Mouse (Mus musculus): ENCODE data around the gene Acap2. TPM values are rescaled to one million over a fixed set of nuclear protein-coding genes. Genes with fewer than 3 reads are reported as not detected.

The Acap2 gene
- total and polyA plus RNA-seq, 3 experiments, result 5.4 to 52.9 (median 35.8) TPM

DNA sequence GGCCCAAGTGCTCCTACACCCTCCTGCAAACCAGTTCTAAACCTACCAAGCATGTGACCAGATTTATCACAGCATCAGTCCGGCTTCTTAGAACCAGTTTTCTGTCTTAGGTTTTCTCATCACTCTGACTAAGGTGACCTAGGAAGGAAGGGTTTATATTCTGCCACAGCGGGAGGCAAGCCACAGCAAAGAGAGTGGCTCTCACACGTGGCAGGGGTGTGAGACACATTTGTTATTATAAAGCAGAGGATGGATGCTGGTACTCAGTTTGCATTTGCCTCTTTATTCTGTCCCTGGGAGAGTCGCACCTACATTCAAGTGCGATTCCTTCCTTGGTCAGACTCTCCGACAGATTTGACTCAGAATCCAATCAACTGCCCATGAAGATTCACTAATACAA lies 52.2 kb downstream of the Acap2 start:
- no peak overlapping the region for H3K4me3 ChIP-seq (ENCODE audit: low read depth, low read length)
- DNase-seq (ENCODE audit: low spot score), result no peak
- TF ChIP-seq POLR2AphosphoS5 (IDR thresholded peaks at IDR 0.05; ENCODE audit: insufficient replicate concordance, low read depth, low read length) (no peak), GATA1 (IDR thresholded peaks at IDR 0.05; ENCODE audit: borderline replicate concordance, low read length) (no peak), TAL1 (conservative IDR thresholded peaks at IDR 0.05; ENCODE audit: low read depth, low read length) (no peak), CTCF (IDR thresholded peaks at IDR 0.05; ENCODE audit: low read depth, low read length) (no peak), GATA2 (IDR thresholded peaks at IDR 0.05; ENCODE audit: borderline replicate concordance, low read depth, low read length) (no peak)
- no peaks in the 10 kb centered on the region for H3K27me3 ChIP-seq (ENCODE audit: insufficient read depth, low read length)
- H3K36me3 ChIP-seq (replicated peaks), result peaks cover 37% of the 10 kb centered on the region
- no peak for ATAC-seq (ENCODE audit: extremely low read depth, insufficient number of reproducible peaks, low FRiP score, poor library complexity, severe bottlenecking)
- no peaks in the 10 kb centered on the region for H3K4me1 ChIP-seq (ENCODE audit: insufficient read depth, low read depth, low read length)
- no peaks in the 10 kb centered on the region for H3K9me3 ChIP-seq (replicated peaks)

DNA sequence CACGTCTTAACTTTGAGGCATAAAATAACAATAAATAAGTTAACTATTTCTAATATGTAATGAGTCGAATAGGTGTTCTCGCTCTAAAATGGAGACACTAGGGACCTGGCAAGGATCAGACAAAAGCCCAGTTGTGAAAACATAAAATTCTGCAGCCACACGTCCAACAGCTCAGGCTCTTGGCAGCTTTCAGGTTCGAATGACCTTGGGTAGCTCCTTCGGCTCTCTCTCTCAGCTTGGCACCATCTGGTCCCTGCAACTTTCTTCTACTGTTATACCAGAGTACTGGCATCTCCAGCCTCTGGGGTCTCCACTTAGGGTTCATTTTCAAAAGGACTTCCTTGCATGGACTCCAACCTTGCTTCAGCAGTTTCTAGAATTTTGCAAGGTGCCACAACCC lies 53.3 kb downstream of the Acap2 start:
- peaks cover 37% of the 10 kb centered on the region for H3K36me3 ChIP-seq (replicated peaks)
- TF ChIP-seq POLR2AphosphoS5 (IDR thresholded peaks at IDR 0.05; ENCODE audit: insufficient replicate concordance, low read depth, low read length) (no peak), TAL1 (conservative IDR thresholded peaks at IDR 0.05; ENCODE audit: low read depth, low read length) (no peak), GATA1 (IDR thresholded peaks at IDR 0.05; ENCODE audit: borderline replicate concordance, low read length) (no peak), GATA2 (IDR thresholded peaks at IDR 0.05; ENCODE audit: borderline replicate concordance, low read depth, low read length) (no peak), CTCF (IDR thresholded peaks at IDR 0.05; ENCODE audit: low read depth, low read length) (no peak)

GRCm38 (mm10) chr16:31141916-31142315 lies 59.1 kb downstream of the Acap2 start:
- no peak overlapping the region for H3K4me3 ChIP-seq (ENCODE audit: low read depth, low read length)
- H3K4me1 ChIP-seq (ENCODE audit: insufficient read depth, low read depth, low read length), result peaks cover 3% of the 10 kb centered on the region; the same call in 1 of the 2 replicates
- no peak for DNase-seq (ENCODE audit: low spot score)
- ATAC-seq (ENCODE audit: extremely low read depth, insufficient number of reproducible peaks, low FRiP score, poor library complexity, severe bottlenecking), result no peak
- peaks cover 36% of the 10 kb centered on the region for H3K36me3 ChIP-seq (replicated peaks)
- no peaks in the 10 kb centered on the region for H3K27me3 ChIP-seq (ENCODE audit: insufficient read depth, low read length)
- TF ChIP-seq CTCF (IDR thresholded peaks at IDR 0.05; ENCODE audit: low read depth, low read length), result no peak
- TF ChIP-seq TAL1 (conservative IDR thresholded peaks at IDR 0.05; ENCODE audit: low read depth, low read length), result no peak
- no peak for TF ChIP-seq GATA2 (IDR thresholded peaks at IDR 0.05; ENCODE audit: borderline replicate concordance, low read depth, low read length)
- no peak for TF ChIP-seq GATA1 (IDR thresholded peaks at IDR 0.05; ENCODE audit: borderline replicate concordance, low read length)
- TF ChIP-seq POLR2AphosphoS5 (IDR thresholded peaks at IDR 0.05; ENCODE audit: insufficient replicate concordance, low read depth, low read length), result no peak
- no peaks in the 10 kb centered on the region for H3K9me3 ChIP-seq (replicated peaks)

More for the DNA sequence above, 53.3 kb downstream of the Acap2 start:
- ATAC-seq (ENCODE audit: extremely low read depth, insufficient number of reproducible peaks, low FRiP score, poor library complexity, severe bottlenecking) (no peak), DNase-seq (ENCODE audit: low spot score) (no peak)
- H3K27me3 ChIP-seq (ENCODE audit: insufficient read depth, low read length), result no peaks in the 10 kb centered on the region
- H3K4me1 ChIP-seq (ENCODE audit: insufficient read depth, low read depth, low read length), result no peaks in the 10 kb centered on the region
- H3K9me3 ChIP-seq (replicated peaks), result no peaks in the 10 kb centered on the region
- no peak overlapping the region for H3K4me3 ChIP-seq (ENCODE audit: low read depth, low read length)

DNA sequence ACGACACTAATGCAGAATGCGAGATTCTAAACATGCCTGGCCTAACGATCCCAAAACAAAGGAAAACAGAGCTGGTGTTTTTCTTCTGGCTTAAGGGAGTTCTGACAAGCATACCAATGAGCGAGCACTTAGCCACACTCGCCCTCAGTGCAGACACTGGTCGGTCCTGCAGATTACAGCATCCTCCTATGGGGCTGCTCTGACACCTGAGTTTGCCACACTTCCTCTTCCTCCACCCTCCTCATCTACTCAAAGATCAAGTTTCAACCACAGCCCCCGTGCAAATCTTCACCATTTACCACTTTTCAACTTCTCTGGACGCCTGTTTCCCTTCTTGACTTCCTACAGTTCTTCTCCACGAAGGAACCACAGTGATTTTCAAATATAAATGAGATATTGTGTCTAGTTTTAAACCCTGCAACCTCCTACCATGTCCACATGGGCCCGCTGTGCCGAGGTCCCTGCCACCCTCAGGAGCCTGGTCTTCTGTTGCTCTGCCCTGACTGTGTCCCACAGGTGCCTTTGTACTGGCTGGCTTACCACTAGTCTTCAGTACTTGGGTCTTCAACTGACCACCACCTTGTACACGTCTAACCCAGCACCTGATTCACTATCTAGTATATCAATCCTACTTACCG lies 64.3 kb downstream of the Acap2 start:
- no peaks in the 10 kb centered on the region for H3K9me3 ChIP-seq (replicated peaks)
- H3K4me3 ChIP-seq (ENCODE audit: low read depth, low read length), result no peak overlapping the region
- no peak for ATAC-seq (ENCODE audit: extremely low read depth, insufficient number of reproducible peaks, low FRiP score, poor library complexity, severe bottlenecking)
- TF ChIP-seq CTCF (IDR thresholded peaks at IDR 0.05; ENCODE audit: low read depth, low read length) (no peak), TAL1 (conservative IDR thresholded peaks at IDR 0.05; ENCODE audit: low read depth, low read length) (no peak), GATA2 (IDR thresholded peaks at IDR 0.05; ENCODE audit: borderline replicate concordance, low read depth, low read length) (no peak), POLR2AphosphoS5 (IDR thresholded peaks at IDR 0.05; ENCODE audit: insufficient replicate concordance, low read depth, low read length) (no peak), GATA1 (IDR thresholded peaks at IDR 0.05; ENCODE audit: borderline replicate concordance, low read length) (no peak)
- H3K27me3 ChIP-seq (ENCODE audit: insufficient read depth, low read length), result no peaks in the 10 kb centered on the region
- peaks cover 52% of the 10 kb centered on the region for H3K36me3 ChIP-seq (replicated peaks)
- H3K4me1 ChIP-seq (ENCODE audit: insufficient read depth, low read depth, low read length), result peaks cover 3% of the 10 kb centered on the region; the same call in 1 of the 2 replicates
- DNase-seq (ENCODE audit: low spot score), result no peak

- Histone ChIP-seq H3K27me3 (ENCODE audit: insufficient read depth, low read length) (no peaks in the 10 kb centered on the region), H3K9me3 (replicated peaks) (no peaks in the 10 kb centered on the region), H3K4me3 (ENCODE audit: low read depth, low read length) (no peak overlapping the region), H3K4me1 (ENCODE audit: insufficient read depth, low read depth, low read length) (no peaks in the 10 kb centered on the region), H3K36me3 (replicated peaks) (peaks cover 60% of the 10 kb centered on the region)
- TF ChIP-seq CTCF (IDR thresholded peaks at IDR 0.05; ENCODE audit: low read depth, low read length) (no peak), GATA2 (IDR thresholded peaks at IDR 0.05; ENCODE audit: borderline replicate concordance, low read depth, low read length) (no peak), TAL1 (conservative IDR thresholded peaks at IDR 0.05; ENCODE audit: low read depth, low read length) (no peak), POLR2AphosphoS5 (IDR thresholded peaks at IDR 0.05; ENCODE audit: insufficient replicate concordance, low read depth, low read length) (no peak), GATA1 (IDR thresholded peaks at IDR 0.05; ENCODE audit: borderline replicate concordance, low read length) (no peak)
- DNase-seq (ENCODE audit: low spot score) (no peak), ATAC-seq (ENCODE audit: extremely low read depth, insufficient number of reproducible peaks, low FRiP score, poor library complexity, severe bottlenecking) (no peak)
Measured at GRCm38 (mm10) chr16:31135519-31135918, 65.5 kb downstream of the Acap2 start.

DNA sequence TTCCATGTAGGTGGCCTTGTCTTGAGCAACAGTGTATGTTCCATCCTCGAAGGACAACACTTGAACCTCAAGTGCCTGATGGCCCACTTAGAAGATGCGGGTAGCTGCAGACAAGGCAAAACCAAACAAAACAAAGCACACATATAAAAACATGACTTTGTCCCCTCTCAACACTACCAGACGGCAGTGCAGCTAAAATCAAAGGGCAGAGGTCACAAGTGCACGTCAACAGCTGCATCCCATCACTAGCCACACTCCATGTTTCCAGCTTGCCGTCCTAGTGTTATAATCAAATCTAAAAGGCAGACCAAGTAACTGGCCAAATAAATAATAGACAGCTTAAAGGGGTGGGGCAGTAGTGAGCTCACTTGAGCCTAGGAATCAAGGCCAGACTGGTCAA lies 69.5 kb downstream of the Acap2 start:
- H3K4me3 ChIP-seq (ENCODE audit: low read depth, low read length), result no peak overlapping the region
- H3K4me1 ChIP-seq (ENCODE audit: insufficient read depth, low read depth, low read length), result no peaks in the 10 kb centered on the region
- ATAC-seq (ENCODE audit: extremely low read depth, insufficient number of reproducible peaks, low FRiP score, poor library complexity, severe bottlenecking), result no peak
- no peak for TF ChIP-seq GATA2 (IDR thresholded peaks at IDR 0.05; ENCODE audit: borderline replicate concordance, low read depth, low read length)
- TF ChIP-seq POLR2AphosphoS5 (IDR thresholded peaks at IDR 0.05; ENCODE audit: insufficient replicate concordance, low read depth, low read length), result no peak
- TF ChIP-seq GATA1 (IDR thresholded peaks at IDR 0.05; ENCODE audit: borderline replicate concordance, low read length), result no peak
- no peak for TF ChIP-seq CTCF (IDR thresholded peaks at IDR 0.05; ENCODE audit: low read depth, low read length)
- TF ChIP-seq TAL1 (conservative IDR thresholded peaks at IDR 0.05; ENCODE audit: low read depth, low read length), result no peak
- no peaks in the 10 kb centered on the region for H3K9me3 ChIP-seq (replicated peaks)
- H3K27me3 ChIP-seq (ENCODE audit: insufficient read depth, low read length), result no peaks in the 10 kb centered on the region
- H3K36me3 ChIP-seq (replicated peaks), result peaks cover 60% of the 10 kb centered on the region
- DNase-seq (ENCODE audit: low spot score), result no peak

Data from G1E (cell line).